Mouse (Mus musculus): ENCODE results near the gene Eya3. TPM values are rescaled to one million over a fixed set of nuclear protein-coding genes. Genes with fewer than 3 reads are reported as not detected.

Eya3 gene
- total and polyA plus RNA-seq, 3 experiments: 21.7 to 270 (median 38.2) TPM

DNA sequence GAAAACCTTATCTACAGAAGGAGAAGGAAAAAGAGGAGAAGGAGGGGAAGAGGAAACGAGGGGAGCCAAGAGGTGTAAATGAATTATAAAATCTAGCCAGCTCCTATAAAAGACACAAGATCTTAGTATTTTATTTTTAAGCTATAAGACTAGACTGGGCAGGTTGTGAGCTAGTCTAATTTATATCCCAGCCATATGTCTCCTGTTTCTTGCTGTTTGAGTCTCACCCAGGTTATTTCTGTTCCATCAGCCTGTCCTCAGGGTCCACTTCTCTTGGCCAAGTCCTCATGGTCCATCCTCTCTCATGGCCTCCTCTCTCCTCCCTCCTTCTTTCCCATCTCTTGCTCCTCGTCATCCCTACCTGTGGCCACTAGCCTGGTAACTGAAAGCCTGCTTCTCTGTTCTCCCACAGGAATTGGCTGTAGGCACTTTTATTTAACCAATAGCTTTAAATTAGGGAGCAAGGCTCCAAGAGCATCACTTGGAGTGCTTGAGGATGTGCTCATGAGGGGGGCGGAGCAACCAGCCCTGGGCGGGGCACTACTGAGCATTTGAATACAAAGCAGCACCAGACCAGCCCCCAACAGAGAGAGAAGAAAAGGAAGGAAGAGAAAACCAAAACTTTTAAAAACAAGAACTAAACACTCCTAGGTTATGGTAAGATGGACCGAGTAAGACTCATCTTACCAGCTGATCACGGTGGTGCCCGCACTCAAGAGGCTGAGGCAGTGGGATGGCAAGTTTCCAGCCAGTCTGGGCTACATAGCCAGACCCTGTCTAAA is 17.3 kb upstream of the Eya3 start:
- Histone ChIP-seq H3K36me3 (ENCODE audit: control insufficient read depth in 1 of 2, insufficient read depth in 2 of 2, low read length in 2 of 2) (peaks cover 0 to 7% of the 10 kb centered on the region in 2 experiments; a peak in 2 of 4 replicates), H3K9ac (ENCODE audit: control insufficient read depth, low read depth, low read length, poor library complexity, severe bottlenecking) (no peak overlapping the region), H3K79me2 (ENCODE audit: control insufficient read depth, insufficient read depth, low read length, poor library complexity) (no peaks in the 10 kb centered on the region), H3K9me3 (replicated peaks; ENCODE audit: insufficient read depth, low read length) (no peaks in the 10 kb centered on the region), H3K4me3 (ENCODE audit: control insufficient read depth in 1 of 2, insufficient read depth in 1 of 2, low read depth in 2 of 2, low read length in 2 of 2) (no peak overlapping the region), H3K27ac (ENCODE audit: control insufficient read depth, low read depth, low read length) (no peak overlapping the region), H3K27me3 (ENCODE audit: control insufficient read depth in 1 of 2, insufficient read depth in 2 of 2, low read length in 2 of 2) (no peaks in the 10 kb centered on the region), H3K4me1 (ENCODE audit: control insufficient read depth in 1 of 2, insufficient read depth in 2 of 2, low read length in 2 of 2) (peaks cover 4 to 5% of the 10 kb centered on the region in 2 experiments; a peak in 3 of 4 replicates)
- TF ChIP-seq NRF1 (IDR thresholded peaks at IDR 0.05; ENCODE audit: insufficient read depth, low read depth, low read length, poor library complexity, severe bottlenecking) (no peak), MYB (IDR thresholded peaks at IDR 0.05; ENCODE audit: low read depth, low read length) (no peak), MYC (IDR thresholded peaks at IDR 0.05; ENCODE audit: low read depth, low read length) (no peak), POLR2AphosphoS2 (IDR thresholded peaks at IDR 0.05; ENCODE audit: low read length) (no peak), CTCF (IDR thresholded peaks at IDR 0.05 in 2 of 3, conservative IDR thresholded peaks at IDR 0.05 in 1 of 3; ENCODE audit: control insufficient read depth in 1 of 3, insufficient read depth in 1 of 3, low read depth in 2 of 3, low read length in 3 of 3, poor library complexity in 1 of 3, severe bottlenecking in 1 of 3) (no peak), MXI1 (IDR thresholded peaks at IDR 0.05; ENCODE audit: low read depth, low read length) (no peak), TBP (IDR thresholded peaks at IDR 0.05; ENCODE audit: low read depth, low read length) (0 out of 2 replicates have a peak, but pooled peaks have one; percentile 16), GABPA (IDR thresholded peaks at IDR 0.05; ENCODE audit: low read depth, low read length) (no peak), ETS1 (IDR thresholded peaks at IDR 0.05; ENCODE audit: low read depth, low read length) (0 out of 2 replicates have a peak, but pooled peaks have one; percentile 8), JUND (IDR thresholded peaks at IDR 0.05; ENCODE audit: low read depth, low read length) (no peak), SMC3 (IDR thresholded peaks at IDR 0.05; ENCODE audit: low read depth, low read length) (no peak), MEF2A (IDR thresholded peaks at IDR 0.05; ENCODE audit: extremely low read depth, insufficient replicate concordance, low read depth, low read length, poor library complexity, severe bottlenecking) (no peak), CHD2 (IDR thresholded peaks at IDR 0.05; ENCODE audit: low read length) (no peak), TAL1 (IDR thresholded peaks at IDR 0.05; ENCODE audit: low read length) (no peak), USF1 (IDR thresholded peaks at IDR 0.05; ENCODE audit: low read depth, low read length) (no peak), RAD21 (IDR thresholded peaks at IDR 0.05; ENCODE audit: low read depth, low read length) (no peak)
- DNase-seq (ENCODE audit: low read depth, low spot score): peak; percentile 67

GRCm38 (mm10) chr4:132624034-132624657 is 14.6 kb upstream of the Eya3 start:
- H3K36me3 ChIP-seq (ENCODE audit: control insufficient read depth in 1 of 2, insufficient read depth in 2 of 2, low read length in 2 of 2): peaks cover 0 to 12% of the 10 kb centered on the region in 2 experiments; a peak in 2 of 4 replicates
- peak overlapping the region; percentile 62 for H3K27ac ChIP-seq (ENCODE audit: control insufficient read depth, low read depth, low read length)
- DNase-seq (ENCODE audit: low read depth, low spot score): peak; percentile 94
- H3K79me2 ChIP-seq (ENCODE audit: control insufficient read depth, insufficient read depth, low read length, poor library complexity): no peaks in the 10 kb centered on the region
- no peak overlapping the region for H3K4me3 ChIP-seq (ENCODE audit: control insufficient read depth in 1 of 2, insufficient read depth in 1 of 2, low read depth in 2 of 2, low read length in 2 of 2)
- H3K4me1 ChIP-seq (ENCODE audit: control insufficient read depth in 1 of 2, insufficient read depth in 2 of 2, low read length in 2 of 2): peaks cover 4 to 5% of the 10 kb centered on the region in 2 experiments; a peak in 3 of 4 replicates
- H3K9me3 ChIP-seq (replicated peaks; ENCODE audit: insufficient read depth, low read length): no peaks in the 10 kb centered on the region
- H3K9ac ChIP-seq (ENCODE audit: control insufficient read depth, low read depth, low read length, poor library complexity, severe bottlenecking): no peak overlapping the region
- H3K27me3 ChIP-seq (ENCODE audit: control insufficient read depth in 1 of 2, insufficient read depth in 2 of 2, low read length in 2 of 2): no peaks in the 10 kb centered on the region
- TF ChIP-seq ZNF384 (IDR thresholded peaks at IDR 0.05; ENCODE audit: low read depth, low read length) (no peak), ETS1 (IDR thresholded peaks at IDR 0.05; ENCODE audit: low read depth, low read length) (peak; percentile 83), RAD21 (IDR thresholded peaks at IDR 0.05; ENCODE audit: low read depth, low read length) (no peak), MYC (IDR thresholded peaks at IDR 0.05; ENCODE audit: low read depth, low read length) (0 out of 2 replicates have a peak, but pooled peaks have one; percentile 5), UBTF (IDR thresholded peaks at IDR 0.05; ENCODE audit: borderline replicate concordance, insufficient read depth, low read depth, low read length) (no peak), RCOR1 (IDR thresholded peaks at IDR 0.05; ENCODE audit: low read depth, low read length) (no peak), E2F4 (IDR thresholded peaks at IDR 0.05; ENCODE audit: borderline replicate concordance, low read depth, low read length) (no peak), MEF2A (IDR thresholded peaks at IDR 0.05; ENCODE audit: extremely low read depth, insufficient replicate concordance, low read depth, low read length, poor library complexity, severe bottlenecking) (no peak), CHD2 (IDR thresholded peaks at IDR 0.05; ENCODE audit: low read length) (no peak), ZC3H11A (IDR thresholded peaks at IDR 0.05; ENCODE audit: low read depth, low read length) (no peak), GABPA (IDR thresholded peaks at IDR 0.05; ENCODE audit: low read depth, low read length) (peak; percentile 98), MAZ (IDR thresholded peaks at IDR 0.05; ENCODE audit: low read depth, low read length) (no peak), MYB (IDR thresholded peaks at IDR 0.05; ENCODE audit: low read depth, low read length) (no peak; the same call in 1 of the 2 replicates), KAT2A (conservative IDR thresholded peaks at IDR 0.05; ENCODE audit: low read depth, low read length) (no peak), CHD1 (IDR thresholded peaks at IDR 0.05; ENCODE audit: low read depth, low read length) (no peak), HCFC1 (IDR thresholded peaks at IDR 0.05; ENCODE audit: low read depth, low read length) (no peak), SMC3 (IDR thresholded peaks at IDR 0.05; ENCODE audit: low read depth, low read length) (no peak), MXI1 (IDR thresholded peaks at IDR 0.05; ENCODE audit: low read depth, low read length) (no peak; the same call in 1 of the 2 replicates), JUND (IDR thresholded peaks at IDR 0.05; ENCODE audit: low read depth, low read length) (no peak), CTCF (IDR thresholded peaks at IDR 0.05 in 2 of 3, conservative IDR thresholded peaks at IDR 0.05 in 1 of 3; ENCODE audit: control insufficient read depth in 1 of 3, insufficient read depth in 1 of 3, low read depth in 2 of 3, low read length in 3 of 3, poor library complexity in 1 of 3, severe bottlenecking in 1 of 3) (no peak), SIN3A (IDR thresholded peaks at IDR 0.05; ENCODE audit: low read length) (peak; percentile 77)
